In the genomic region with DNA sequence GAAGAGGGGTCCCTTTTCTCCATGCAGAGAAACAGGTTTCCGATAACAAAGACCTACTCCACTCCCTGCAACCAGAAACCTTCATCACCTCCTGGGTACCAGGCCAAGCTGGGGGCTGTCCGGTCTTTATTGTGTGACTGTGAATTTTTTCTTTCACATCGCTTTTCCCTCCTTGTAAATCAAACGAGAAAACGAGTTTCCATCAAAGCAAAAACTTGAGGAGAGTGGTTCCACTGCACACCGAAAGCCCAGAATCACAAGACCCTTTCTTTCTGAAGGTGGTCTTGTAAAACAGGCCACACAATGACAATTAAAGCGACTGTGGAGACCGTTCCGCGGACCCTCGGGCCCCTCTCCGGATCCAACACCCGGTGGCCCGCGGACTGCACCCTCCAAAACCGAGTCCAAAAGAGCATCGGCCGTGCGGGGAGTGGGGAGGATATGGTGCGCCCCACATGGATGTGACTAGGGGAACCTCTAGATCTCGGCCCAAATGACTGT, we compare ENCODE assay signal across 8 mouse cellular contexts. TPM values are rescaled to one million over a fixed set of nuclear protein-coding genes. Genes with fewer than 3 reads are reported as not detected.
DNase-seq lines count a peak whose midpoint lies in the region; ATAC-seq and TF ChIP-seq lines count a peak whose summit lies in the region.

No protein-coding gene starts in this region.

- no peaks in the 10 kb centered on the region for H3K27me3 ChIP-seq in forebrain, embryonic 16.5 days (replicated peaks; ENCODE audit: control insufficient read depth, insufficient read depth, low read length)
- no peaks in the 10 kb centered on the region for H3K27me3 ChIP-seq in liver, embryonic 11.5 days (replicated peaks; ENCODE audit: control insufficient read depth, insufficient read depth, low read length)

- H3K4me3 ChIP-seq in bone marrow macrophage, adult 2 months (ENCODE audit: insufficient read depth, low read length) = peak overlapping the region; percentile 78
- H3K4me3 ChIP-seq in forebrain, embryonic 16.5 days (replicated peaks; ENCODE audit: low read length) = peak overlapping the region; percentile 92
- H3K4me3 ChIP-seq in liver, embryonic 11.5 days (ENCODE audit: low read depth, low read length) = peak overlapping the region; percentile 92

- under 1% methylated on average over 21 of the region's 21 CpGs for WGBS in forebrain, embryonic 16.5 days
- 1% methylated on average over 21 of the region's 21 CpGs for WGBS in liver, embryonic 11.5 days

- peak overlapping the region; percentile 81 for H3K9ac ChIP-seq in forebrain, embryonic 16.5 days (replicated peaks; ENCODE audit: low read depth, low read length)
- H3K9ac ChIP-seq in liver, embryonic 11.5 days (ENCODE audit: low read depth, low read length) = peak overlapping the region; percentile 97

- H3K9me3 ChIP-seq in forebrain, embryonic 16.5 days (ENCODE audit: control insufficient read depth, low read length) = no peaks in the 10 kb centered on the region
- H3K9me3 ChIP-seq in liver, embryonic 11.5 days (ENCODE audit: control insufficient read depth, low read length) = no peaks in the 10 kb centered on the region

- H3K4me2 ChIP-seq in forebrain, embryonic 16.5 days (ENCODE audit: low read length) = peak overlapping the region; percentile 84
- peak overlapping the region; percentile 82 for H3K4me2 ChIP-seq in liver, embryonic 11.5 days

- ATAC-seq in forebrain, embryonic 16.5 days = peak; percentile 51
- peak; percentile 44 for ATAC-seq in liver, embryonic 11.5 days (replicated peaks; ENCODE audit: low FRiP score)
- ATAC-seq in erythroid progenitor cell, adult 5-6 weeks (replicated peaks; ENCODE audit: low FRiP score, poor library complexity, severe bottlenecking) = no peak
- ATAC-seq in megakaryocyte-erythroid progenitor cell, adult 5-6 weeks (replicated peaks; ENCODE audit: low FRiP score, low TSS enrichment, poor library complexity, severe bottlenecking) = no peak

- no peaks in the 10 kb centered on the region for H3K4me1 ChIP-seq in bone marrow macrophage, adult 2 months (ENCODE audit: control insufficient read depth, insufficient read depth, low read length)
- peaks cover 21% of the 10 kb centered on the region for H3K4me1 ChIP-seq in forebrain, embryonic 16.5 days (replicated peaks; ENCODE audit: control insufficient read depth, insufficient read depth, low read length)
- peaks cover 32% of the 10 kb centered on the region for H3K4me1 ChIP-seq in liver, embryonic 11.5 days (replicated peaks; ENCODE audit: control insufficient read depth, insufficient read depth, low read length)

- no peak for TF ChIP-seq CTCF in bone marrow macrophage, adult 2 months (IDR thresholded peaks at IDR 0.05; ENCODE audit: low read depth, low read length)

- no peaks in the 10 kb centered on the region for H3K36me3 ChIP-seq in forebrain, embryonic 16.5 days (ENCODE audit: control insufficient read depth, insufficient read depth)
- peaks cover 7% of the 10 kb centered on the region; the same call in 1 of the 2 replicates for H3K36me3 ChIP-seq in liver, embryonic 11.5 days (ENCODE audit: control insufficient read depth, insufficient read depth, low read length)

- TF ChIP-seq POLR2A in bone marrow macrophage, adult 2 months (IDR thresholded peaks at IDR 0.05; ENCODE audit: borderline replicate concordance, low read depth, low read length) = no peak

- no peak overlapping the region for H3K27ac ChIP-seq in bone marrow macrophage, adult 2 months (ENCODE audit: insufficient read depth, low read depth, low read length)
- H3K27ac ChIP-seq in forebrain, embryonic 16.5 days (ENCODE audit: low read length) = peak overlapping the region; percentile 51
- H3K27ac ChIP-seq in liver, embryonic 11.5 days (ENCODE audit: low read depth, low read length) = peak overlapping the region; percentile 88

- peak; percentile 52 for DNase-seq in kidney, postnatal 10 days
- no peak for DNase-seq in kidney, adult 9 months
- no peak for DNase-seq in liver, embryonic 11.5 days (ENCODE audit: low spot score)
- DNase-seq in urinary bladder, postnatal 14 days (ENCODE audit: low spot score) = no peak

RNA-seq across cellular contexts. Expression of a gene that starts 0.6 kb away (rescaled TPM):
- polyA plus RNA-seq in bone marrow macrophage, adult 2 months (2012; ENCODE audit: insufficient read depth, insufficient read length, missing spikeins) = 0.21 and 0.32 TPM in 2 replicates
- 68.7 and 85.1 TPM in 2 replicates for polyA plus RNA-seq in forebrain, embryonic 16.5 days (2015; fragmentation: Nextera tagmentation; extraction: Ambion mirVana)
- polyA plus RNA-seq in liver, embryonic 11.5 days (2014; fragmentation: Nextera tagmentation; extraction: Ambion mirVana) = 142 and 156 TPM in 2 replicates
- total RNA-seq in erythroid progenitor cell, adult 5-6 weeks (2015; ENCODE audit: low replicate concordance) = 0.84 and 1.8 TPM in 2 replicates
- 0.68 and 2.7 TPM in 2 replicates for total RNA-seq in erythroid progenitor cell, adult 5-6 weeks (2017; ENCODE audit: low replicate concordance)
- total RNA-seq in megakaryocyte-erythroid progenitor cell, adult 5-6 weeks (2014; fragmentation: Nextera tagmentation) = 25.5 and 37.9 TPM in 2 replicates
- total RNA-seq in megakaryocyte-erythroid progenitor cell, adult 5-6 weeks (2017) = 41.8 and 85.3 TPM in 2 replicates

Comparison
In these comparisons a context has a peak if more than half of its experiments do, and no peak if none do; other contexts are left out.
1. ATAC-seq: peak in forebrain, embryonic 16.5 days (single experiment) and liver, embryonic 11.5 days (single experiment); none in erythroid progenitor cell, adult 5-6 weeks (single experiment) and megakaryocyte-erythroid progenitor cell, adult 5-6 weeks (single experiment).
2. RNA of a gene that starts 0.6 kb away (polyA plus RNA-seq): 142 to 156 TPM in liver, embryonic 11.5 days and 68.7 to 85.1 TPM in forebrain, embryonic 16.5 days; 0.21 to 0.32 TPM in bone marrow macrophage, adult 2 months; every median in the first group is over 10 times any median in the second.
3. Peak in every context shown above with its lines, with median percentiles within 50 percentile points of each other: H3K4me3 ChIP-seq.